Comparison of ENCODE assay signal across 18 mouse cellular contexts in genomic region chr7:109768699-109769383, GRCm38 (mm10). TPM values are rescaled to one million over a fixed set of nuclear protein-coding genes. Genes with fewer than 3 reads are reported as not detected.
"Had no signal": no experiment of that assay in that cellular context is flagged by ENCODE, and none has a peak within 500 bp of the region (broad histone marks: within the 10 kb centered on the region; RNA-seq: fewer than 3 reads in every experiment).

No protein-coding gene starts in this region.

- H3K4me1 ChIP-seq: limb, embryonic 15.5 days; midbrain, embryonic 12.5 days had no signal

- DNase-seq: kidney, adult 8-10 months; kidney, postnatal 25 days; layer of hippocampus, postnatal 36 days; lung, adult 18-20 months; lung, postnatal 36 days; right cerebral cortex, postnatal 25 days; thymus, postnatal 4 days had no signal

- H3K9me3 ChIP-seq: limb, embryonic 15.5 days; megakaryocyte, embryonic 14.5 days; midbrain, embryonic 12.5 days had no signal

- H3K27ac ChIP-seq: limb, embryonic 15.5 days; midbrain, embryonic 12.5 days; stomach, postnatal 0 days had no signal

- H3K9ac ChIP-seq: limb, embryonic 15.5 days; midbrain, embryonic 12.5 days had no signal

- H3K4me3 ChIP-seq: limb, embryonic 15.5 days; megakaryocyte, embryonic 14.5 days; midbrain, embryonic 12.5 days had no signal

- H3K4me2 ChIP-seq: limb, embryonic 15.5 days; midbrain, embryonic 12.5 days had no signal

- ATAC-seq: midbrain, embryonic 16.5 days had no signal

- H3K36me3 ChIP-seq: limb, embryonic 15.5 days; midbrain, embryonic 12.5 days had no signal

- H3K27me3 ChIP-seq: limb, embryonic 15.5 days; midbrain, embryonic 12.5 days had no signal

RNA-seq across cellular contexts. Expression of gene Ascl3, which starts 37.3 kb away (rescaled TPM):
- total RNA-seq: layer of hippocampus, postnatal 36 days; left cerebral cortex, adult 8-10 months; left cerebral cortex, postnatal 25 days had no signal
- polyA plus RNA-seq: kidney, embryonic 16.5 days; limb, embryonic 11.5 days; limb, embryonic 15.5 days; midbrain, embryonic 12.5 days had no signal

RNA-seq across cellular contexts. Expression of gene BC051019, which starts 45.2 kb away (rescaled TPM):
- total RNA-seq: layer of hippocampus, postnatal 36 days; left cerebral cortex, adult 8-10 months; left cerebral cortex, postnatal 25 days had no signal
- polyA plus RNA-seq: limb, embryonic 15.5 days; midbrain, embryonic 12.5 days; neural tube, embryonic 14.5 days; small intestine, adult 2 months had no signal
